Mouse (Mus musculus) embryonic facial prominence, embryonic 11.5 days (tissue): ENCODE results near the gene Plcl1. TPM values are rescaled to one million over a fixed set of nuclear protein-coding genes. Genes with fewer than 3 reads are reported as not detected.
"Not testable (repeated sequence)": the region's sequence is repeated elsewhere in the genome, so short reads cannot be mapped to it uniquely, and the experiment has no call there.

Experiments
- ATAC-seq: fragments of 200-750 bp; cut with Nextera tagmentation; replicated peaks from 2 replicates; pipeline ENCODE4 v1.8.0; 2017; ENCODE audit warnings: low read depth; ENCODE audit not compliant: insufficient number of reproducible peaks, low FRiP score, low TSS enrichment
- DNase-seq: peaks from one replicate; pipeline ENCODE4 v3.0.0-alpha.2; 2015; ENCODE audit warnings: low spot score
- H3K27ac ChIP-seq: fragments of 300-500 bp; sonication (generic); replicated peaks from 2 replicates; pipeline ENCODE4 v1.5.1; 2014; ENCODE audit warnings: mild to moderate bottlenecking, low read depth, low read length, control low read depth
- H3K27me3 ChIP-seq: fragments of 300-500 bp; sonication (generic); 2 replicates; pipeline ENCODE4 v1.6.1; 2014; ENCODE audit warnings: mild to moderate bottlenecking, low read length, moderate library complexity, mixed read lengths; ENCODE audit not compliant: control insufficient read depth, insufficient read depth
- H3K36me3 ChIP-seq: fragments of 300-500 bp; sonication (generic); replicated peaks from 2 replicates; pipeline ENCODE4 v1.6.1; 2014; ENCODE audit warnings: low read depth, mild to moderate bottlenecking, low read length, moderate library complexity, mixed read lengths; ENCODE audit not compliant: control insufficient read depth, insufficient read depth
- H3K4me1 ChIP-seq: fragments of 300-500 bp; sonication (generic); 2 replicates; pipeline ENCODE4 v1.6.1; 2014; ENCODE audit warnings: low read length, mixed read lengths; ENCODE audit not compliant: control insufficient read depth, insufficient read depth
- H3K4me2 ChIP-seq: fragments of 300-500 bp; sonication (generic); 2 replicates; pipeline ENCODE4 v1.6.1; 2014; ENCODE audit warnings: low read depth, mild to moderate bottlenecking, control low read depth, low read length, moderate library complexity
- H3K4me3 ChIP-seq: fragments of 300-500 bp; sonication (generic); 2 replicates; pipeline ENCODE4 v1.5.1; 2014; ENCODE audit warnings: low read depth, low read length, control low read depth
- H3K9ac ChIP-seq: fragments of 300-500 bp; sonication (generic); replicated peaks from 2 replicates; pipeline ENCODE4 v1.6.1; 2014; ENCODE audit warnings: mild to moderate bottlenecking, control low read depth, low read length
- H3K9me3 ChIP-seq: fragments of 300-500 bp; sonication (generic); replicated peaks from 2 replicates; pipeline ENCODE4 v1.6.1; 2016; ENCODE audit warnings: mild to moderate bottlenecking, low read length, inconsistent platforms, mixed read lengths; ENCODE audit not compliant: control insufficient read depth
- WGBS: fragments of 180-500 bp; shearing (Covaris S2); extraction: QIAGEN DNeasy Blood & Tissue Kit; methylation state at CpG from one replicate; pipeline ENCODE4 v1.1.7; 2014; 5-methylcytosine and 5-hydroxymethylcytosine counted together
- polyA plus RNA-seq: library from polyadenylated mRNA; unstranded; fragments of >200 nt; fragmentation: Nextera tagmentation; extraction: Ambion mirVana; gene quantifications from 2 replicates; pipeline ENCODE4 v1.2.1, GENCODE M21; 2014

The Plcl1 gene
- polyA plus RNA-seq, 1 experiment from 2014 or later: 1.2 TPM

DNA sequence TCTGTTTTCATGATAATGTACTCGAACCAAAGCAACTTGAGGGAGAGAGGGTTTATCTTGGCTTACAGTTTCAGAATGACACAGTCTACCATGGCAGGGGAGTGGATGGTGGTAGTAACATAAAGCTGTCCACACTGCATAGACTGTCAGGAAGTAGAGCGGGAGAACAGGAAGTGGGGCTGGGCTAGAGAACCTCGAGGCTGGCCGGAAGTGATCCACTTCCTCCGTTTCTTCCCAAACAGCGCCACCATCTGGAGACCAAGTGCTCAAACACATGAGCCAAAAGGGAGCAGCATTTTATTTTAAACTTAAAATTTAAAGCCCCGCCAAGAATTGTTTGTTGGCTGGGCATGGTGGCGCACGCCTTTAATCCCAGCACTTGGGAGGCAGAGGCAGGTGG is 68.0 kb downstream of the Plcl1 start:
- DNase-seq: no peak

GRCm38 (mm10) chr1:55474976-55475375 is 69.3 kb downstream of the Plcl1 start:
- 89% methylated on average over 7 of the region's 7 CpGs for WGBS
- DNase-seq: no peak
- Histone ChIP-seq H3K9me3 (no peaks in the 10 kb centered on the region), H3K9ac (no peak overlapping the region), H3K36me3 (no peaks in the 10 kb centered on the region), H3K27me3 (no peaks in the 10 kb centered on the region), H3K27ac (no peak overlapping the region), H3K4me3 (no peak overlapping the region), H3K4me1 (no peaks in the 10 kb centered on the region), H3K4me2 (no peak overlapping the region)
- no peak for ATAC-seq

More for the DNA sequence above, 68.0 kb downstream of the Plcl1 start:
- Histone ChIP-seq H3K4me3 (no peak overlapping the region), H3K4me1 (no peaks in the 10 kb centered on the region), H3K36me3 (no peaks in the 10 kb centered on the region), H3K9me3 (no peaks in the 10 kb centered on the region), H3K4me2 (no peak overlapping the region), H3K27me3 (no peaks in the 10 kb centered on the region), H3K9ac (no peak overlapping the region), H3K27ac (no peak overlapping the region)
- ATAC-seq: no peak
- WGBS: 85% methylated on average over 9 of the region's 9 CpGs

DNA sequence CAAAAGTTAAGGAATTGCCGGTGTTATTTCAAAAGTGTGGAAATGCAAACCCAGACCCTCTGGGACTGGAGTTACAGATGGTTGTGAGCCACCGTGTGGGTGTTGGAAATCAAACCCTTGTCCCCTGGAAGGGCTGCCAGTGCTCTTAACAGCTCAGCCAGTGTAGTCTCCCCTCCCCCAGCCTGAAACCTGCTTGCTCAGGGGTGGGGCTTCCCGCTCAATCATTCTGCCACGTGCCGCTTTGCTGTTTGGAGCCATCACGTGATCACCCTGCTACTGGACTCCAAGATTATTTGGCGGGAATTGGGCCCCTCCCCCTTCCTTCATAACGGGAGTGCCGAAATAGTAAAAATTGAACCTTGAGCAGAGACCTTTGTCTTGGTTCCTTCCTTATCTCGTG is 81.7 kb downstream of the Plcl1 start:
- 80% methylated on average over 10 of the region's 10 CpGs for WGBS
- not testable (repeated sequence) for H3K36me3 ChIP-seq, ATAC-seq, H3K4me1 ChIP-seq, H3K4me3 ChIP-seq, H3K27ac ChIP-seq, H3K9ac ChIP-seq, H3K4me2 ChIP-seq, H3K9me3 ChIP-seq, DNase-seq, H3K27me3 ChIP-seq

DNA sequence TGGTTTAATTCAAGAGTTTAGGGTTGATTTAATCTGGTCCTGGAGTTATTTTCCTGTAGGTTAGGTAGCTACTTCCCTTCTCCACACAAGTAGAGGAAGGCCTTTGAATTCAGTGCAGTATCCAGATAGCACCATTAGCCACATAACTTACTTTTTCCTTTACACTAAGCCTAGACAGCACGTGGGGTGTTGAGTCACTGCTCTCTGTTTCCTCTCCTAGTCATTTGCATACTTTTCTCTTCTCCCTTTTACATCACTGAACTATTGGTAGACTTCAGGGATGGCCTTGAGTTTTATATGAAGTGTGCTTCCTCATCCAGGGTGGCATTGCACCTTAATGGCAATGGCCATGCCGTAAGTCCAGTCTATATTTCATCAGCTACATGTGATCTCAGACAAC is 82.5 kb downstream of the Plcl1 start:
- 85% methylated on average over 2 of the region's 2 CpGs for WGBS
- no peak for DNase-seq
- Histone ChIP-seq H3K9ac (no peak overlapping the region), H3K36me3 (no peaks in the 10 kb centered on the region), H3K4me3 (no peak overlapping the region), H3K9me3 (no peaks in the 10 kb centered on the region), H3K4me1 (no peaks in the 10 kb centered on the region), H3K27me3 (no peaks in the 10 kb centered on the region), H3K27ac (no peak overlapping the region), H3K4me2 (no peak overlapping the region)
- ATAC-seq: no peak

DNA sequence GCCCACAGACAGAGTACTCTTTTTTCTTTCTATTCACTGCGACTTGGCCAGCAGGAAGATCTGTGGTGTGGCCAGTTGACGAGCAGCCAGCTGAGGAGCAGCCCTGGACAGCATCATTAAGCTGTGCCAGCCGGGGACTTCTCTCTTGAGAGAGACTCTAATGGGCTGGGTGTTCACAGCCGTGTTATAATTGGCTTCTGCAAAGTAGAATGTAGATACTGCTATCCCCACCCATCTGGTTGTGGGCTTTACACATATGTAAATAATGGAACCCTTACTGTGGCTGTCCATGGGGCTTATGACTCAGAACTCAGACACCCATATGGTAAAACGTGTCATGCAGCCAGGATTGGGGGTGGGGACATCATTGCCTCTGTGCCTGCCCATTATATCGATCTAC is 83.6 kb downstream of the Plcl1 start:
- Histone ChIP-seq H3K9ac (no peak overlapping the region), H3K27me3 (no peaks in the 10 kb centered on the region), H3K4me1 (no peaks in the 10 kb centered on the region), H3K4me3 (no peak overlapping the region), H3K9me3 (no peaks in the 10 kb centered on the region), H3K4me2 (no peak overlapping the region), H3K27ac (no peak overlapping the region), H3K36me3 (no peaks in the 10 kb centered on the region)
- WGBS: 57% methylated on average over 6 of the region's 6 CpGs
- no peak; the same call in 1 of the 2 replicates for ATAC-seq
- no peak for DNase-seq

DNA sequence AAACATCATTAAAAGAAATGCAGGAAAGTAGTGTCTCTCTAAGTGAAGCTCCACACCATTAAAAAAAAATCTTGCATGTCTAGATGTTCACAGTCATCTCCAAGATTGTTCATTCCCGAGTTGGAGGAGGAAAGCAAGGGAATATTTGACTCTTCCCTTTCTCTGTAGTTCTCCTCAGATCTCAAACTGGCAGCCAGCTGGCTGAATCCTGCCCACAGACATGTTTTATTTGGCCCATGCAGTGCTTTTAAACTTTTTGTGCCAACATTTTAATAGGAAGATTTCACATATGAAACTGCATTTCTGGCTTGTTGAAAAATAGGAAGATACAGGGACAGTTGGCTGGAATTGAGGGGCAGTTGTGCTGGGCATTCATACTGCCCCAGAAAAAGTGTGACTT is 94.2 kb downstream of the Plcl1 start:
- Histone ChIP-seq H3K36me3 (no peaks in the 10 kb centered on the region), H3K9ac (no peak overlapping the region), H3K4me1 (no peaks in the 10 kb centered on the region), H3K27ac (no peak overlapping the region), H3K9me3 (no peaks in the 10 kb centered on the region), H3K27me3 (no peaks in the 10 kb centered on the region), H3K4me3 (no peak overlapping the region), H3K4me2 (no peak overlapping the region)
- WGBS: 74% methylated on average over 1 of the region's 1 CpGs
- no peak for DNase-seq
- no peak for ATAC-seq

- 74% methylated on average over 2 of the region's 2 CpGs for WGBS
- no peak for DNase-seq
- H3K27ac ChIP-seq: no peak overlapping the region
Observed at GRCm38 (mm10) chr1:55500981-55501682, 95.4 kb downstream of the Plcl1 start.

DNA sequence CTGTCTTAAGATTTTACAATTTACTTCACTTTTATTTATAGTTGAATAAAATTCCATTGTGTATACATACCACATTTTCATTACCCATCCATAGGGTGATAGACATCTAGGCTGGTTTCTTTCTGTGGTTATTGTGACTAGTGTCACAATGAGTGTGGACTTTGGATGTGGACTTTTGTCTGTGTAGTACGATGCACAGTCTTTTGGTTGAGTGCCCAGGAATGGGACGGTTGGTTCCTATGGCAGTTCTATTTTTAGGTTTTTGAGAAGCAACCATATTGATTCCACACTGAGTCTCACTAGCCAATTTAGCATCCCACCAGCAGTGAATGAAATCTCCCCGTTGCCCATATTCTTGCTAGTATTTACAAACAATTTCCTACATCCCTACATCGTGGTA is 100.1 kb downstream of the Plcl1 start:
- no peak for ATAC-seq
- Histone ChIP-seq H3K36me3 (no peaks in the 10 kb centered on the region), H3K4me3 (no peak overlapping the region), H3K27ac (no peak overlapping the region), H3K9me3 (no peaks in the 10 kb centered on the region), H3K4me1 (no peaks in the 10 kb centered on the region), H3K9ac (no peak overlapping the region), H3K4me2 (no peak overlapping the region), H3K27me3 (no peaks in the 10 kb centered on the region)
- 89% methylated on average over 4 of the region's 4 CpGs for WGBS
- no peak for DNase-seq

More at GRCm38 (mm10) chr1:55500981-55501682, 95.4 kb downstream of the Plcl1 start:
- no peak overlapping the region for H3K4me3 ChIP-seq
- H3K36me3 ChIP-seq: no peaks in the 10 kb centered on the region
- no peaks in the 10 kb centered on the region for H3K9me3 ChIP-seq
- H3K9ac ChIP-seq: no peak overlapping the region
- H3K4me1 ChIP-seq: no peaks in the 10 kb centered on the region
- ATAC-seq: no peak
- no peak overlapping the region for H3K4me2 ChIP-seq
- no peaks in the 10 kb centered on the region for H3K27me3 ChIP-seq
